Mouse (Mus musculus) kidney, embryonic 16.5 days (tissue): ENCODE measurements around the gene Hoxb8. TPM values are rescaled to one million over a fixed set of nuclear protein-coding genes. Genes with fewer than 3 reads are reported as not detected.
A peak's percentile ranks its signal among the peaks of the same experiment; 100 is the strongest.

Source experiments
- ATAC-seq: fragments of 200-750 bp; cut with Nextera tagmentation; 2 replicates; pipeline ENCODE4 v1.8.0; 2017; ENCODE audit warnings: moderate TSS enrichment; ENCODE audit not compliant: low FRiP score, low TSS enrichment
- H3K27ac ChIP-seq: fragments of 300-500 bp; sonication (generic); 2 replicates; pipeline ENCODE4 v1.5.1; 2014; ENCODE audit warnings: low read length
- H3K27me3 ChIP-seq: fragments of 300-500 bp; sonication (generic); 2 replicates; pipeline ENCODE4 v1.6.1; 2014; ENCODE audit warnings: low read length, control low read depth, mixed read lengths; ENCODE audit not compliant: insufficient read depth
- H3K36me3 ChIP-seq: fragments of 300-500 bp; sonication (generic); 2 replicates; pipeline ENCODE4 v1.6.1; 2014; ENCODE audit warnings: low read length, control low read depth, mixed read lengths; ENCODE audit not compliant: insufficient read depth
- H3K4me1 ChIP-seq: fragments of 300-500 bp; sonication (generic); 2 replicates; pipeline ENCODE4 v1.6.1; 2014; ENCODE audit warnings: low read length, control low read depth, mixed read lengths; ENCODE audit not compliant: insufficient read depth
- H3K4me2 ChIP-seq: fragments of 300-500 bp; sonication (generic); replicated peaks from 2 replicates; pipeline ENCODE4 v1.6.1; 2014; ENCODE audit warnings: low read depth, low read length
- H3K4me3 ChIP-seq: fragments of 300-500 bp; sonication (generic); 2 replicates; pipeline ENCODE4 v1.5.1; 2014; ENCODE audit warnings: mild to moderate bottlenecking, low read length
- H3K9ac ChIP-seq: fragments of 300-500 bp; sonication (generic); replicated peaks from 2 replicates; pipeline ENCODE4 v1.6.1; 2014; ENCODE audit warnings: low read length
- H3K9me3 ChIP-seq: fragments of 300-500 bp; sonication (generic); 2 replicates; pipeline ENCODE4 v1.6.1; 2016; ENCODE audit warnings: low read length, control low read depth
- WGBS: fragments of 180-500 bp; shearing (Covaris S2); extraction: QIAGEN DNeasy Blood & Tissue Kit; methylation state at CpG from one replicate; pipeline ENCODE4 v1.1.7; 2014; 5-methylcytosine and 5-hydroxymethylcytosine counted together
- polyA plus RNA-seq: library from polyadenylated mRNA; unstranded; fragments of >200 nt; fragmentation: Nextera tagmentation; extraction: Ambion mirVana; gene quantifications from 2 replicates; pipeline ENCODE4 v1.2.1, GENCODE M21; 2015

The Hoxb8 gene
- polyA plus RNA-seq, 1 experiment from 2014 or later: 9.5 TPM

DNA sequence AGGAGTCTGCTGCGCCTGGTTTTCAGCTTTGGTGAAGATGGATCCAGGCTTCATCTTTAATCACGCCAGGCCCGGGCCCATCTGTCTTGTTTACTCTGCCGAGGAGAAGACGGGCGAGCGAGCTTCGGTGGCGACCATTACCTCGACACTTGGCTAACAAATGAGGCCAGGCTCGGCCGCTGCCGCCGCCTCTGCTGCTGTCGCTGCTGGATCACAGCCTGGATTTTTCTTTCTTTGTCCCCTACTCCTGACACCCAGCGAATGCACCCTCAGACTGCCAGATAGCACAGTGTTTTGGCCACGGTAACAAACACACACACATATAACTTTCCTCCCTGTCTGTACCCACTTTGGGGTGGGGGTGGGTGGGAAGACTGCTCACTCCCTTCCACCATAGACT lies 39.0 kb downstream of the Hoxb8 start:
- Histone ChIP-seq H3K9ac (peak overlapping the region; percentile 90), H3K36me3 (no peaks in the 10 kb centered on the region), H3K27me3 (no peaks in the 10 kb centered on the region), H3K4me2 (peak overlapping the region; percentile 90), H3K4me1 (peaks cover 75% of the 10 kb centered on the region), H3K4me3 (peak overlapping the region; percentile 71), H3K9me3 (no peaks in the 10 kb centered on the region), H3K27ac (peak overlapping the region; percentile 99)
- 8% methylated on average over 17 of the region's 17 CpGs for whole genome bisulfite sequencing
- ATAC-seq: no peak

DNA sequence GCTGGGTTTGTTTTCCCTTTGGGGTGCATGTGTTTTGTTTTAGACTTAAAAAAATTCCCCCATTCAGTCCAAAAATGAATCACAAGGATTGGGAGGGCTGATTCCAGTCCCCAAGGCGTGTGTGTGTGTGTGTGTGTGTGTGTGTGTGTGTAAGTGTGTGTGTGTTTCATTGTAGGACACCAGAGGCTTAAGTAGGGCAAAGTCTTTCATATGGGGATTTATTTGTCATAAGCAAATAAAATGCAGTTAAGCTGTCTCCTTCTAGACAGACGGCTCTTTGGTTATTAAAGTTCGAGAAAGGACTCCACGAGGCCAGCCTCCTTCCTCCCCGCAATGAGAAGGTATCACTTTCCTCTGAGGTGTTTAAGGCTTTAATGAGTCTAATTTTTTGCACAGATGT lies 40.1 kb downstream of the Hoxb8 start:
- Histone ChIP-seq H3K4me1 (peaks cover 74% of the 10 kb centered on the region), H3K4me2 (peak overlapping the region; percentile 90), H3K9ac (peak overlapping the region; percentile 90), H3K4me3 (peak overlapping the region; percentile 71), H3K9me3 (no peaks in the 10 kb centered on the region), H3K27me3 (no peaks in the 10 kb centered on the region), H3K27ac (peak overlapping the region; percentile 99), H3K36me3 (no peaks in the 10 kb centered on the region; the same call in 1 of the 2 replicates)
- no peak for ATAC-seq
- WGBS: 19% methylated on average over 5 of the region's 5 CpGs

DNA sequence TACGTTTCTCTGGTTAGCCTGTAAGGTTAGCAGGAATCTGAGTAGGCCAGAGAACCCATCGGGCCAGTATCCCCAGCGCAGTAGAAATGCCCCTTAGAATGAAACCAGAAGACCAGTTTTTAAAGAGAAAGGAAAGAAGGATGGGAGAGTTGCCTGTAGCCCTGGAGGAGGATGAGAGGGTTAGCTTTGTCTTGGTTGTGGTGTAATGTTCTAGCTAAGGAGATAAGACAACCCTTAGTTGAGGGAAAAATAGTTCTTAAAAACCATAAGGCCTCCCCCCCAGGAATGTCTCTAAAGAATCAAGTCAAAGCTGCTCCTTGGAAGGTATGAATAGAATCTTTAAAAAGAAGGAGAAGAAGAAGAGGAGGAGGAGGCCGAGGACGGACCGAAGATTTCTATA lies 41.0 kb downstream of the Hoxb8 start:
- no peaks in the 10 kb centered on the region for H3K27me3 ChIP-seq
- WGBS: 20% methylated on average over 6 of the region's 6 CpGs
- peak overlapping the region; percentile 90 for H3K4me2 ChIP-seq
- H3K4me3 ChIP-seq: peak overlapping the region; percentile 71
- no peaks in the 10 kb centered on the region for H3K9me3 ChIP-seq
- H3K27ac ChIP-seq: peak overlapping the region; percentile 99
- ATAC-seq: no peak
- peaks cover 74% of the 10 kb centered on the region for H3K4me1 ChIP-seq
- H3K36me3 ChIP-seq: no peaks in the 10 kb centered on the region; the same call in 1 of the 2 replicates
- H3K9ac ChIP-seq: peak overlapping the region; percentile 90

DNA sequence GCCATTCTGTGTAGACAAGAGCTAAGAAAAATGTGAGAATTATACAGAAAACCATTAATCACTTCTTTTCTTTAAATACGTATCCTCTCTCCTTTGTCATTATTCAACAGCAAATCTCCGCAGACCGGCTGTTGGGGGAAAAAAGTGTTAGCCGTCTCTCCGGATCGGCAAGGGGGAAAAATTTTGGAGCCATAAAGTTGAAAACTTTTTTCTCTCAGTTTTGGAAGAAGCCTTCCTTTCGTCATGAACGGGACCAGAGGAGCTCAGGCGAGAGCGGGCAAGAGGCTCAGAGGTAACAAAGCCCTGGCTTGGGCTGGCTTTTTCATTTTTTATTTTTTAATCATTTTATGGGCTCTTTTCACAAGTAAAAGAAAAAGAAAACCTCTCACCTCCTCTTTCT lies 41.4 kb downstream of the Hoxb8 start, which contains the start of gene Hoxb3:
Gene Hoxb3 (plus strand): TSS at position 173 of the 400 bp plus-strand sequence.
- H3K27ac ChIP-seq: peak within 1 kb of the TSS; percentile 99
- ATAC-seq: no peak
- peak within 1 kb of the TSS; percentile 90 for H3K9ac ChIP-seq
- peak within 1 kb of the TSS; percentile 90 for H3K4me2 ChIP-seq
- H3K27me3 ChIP-seq: no peaks in the 10 kb centered on the region
- H3K9me3 ChIP-seq: no peaks in the 10 kb centered on the region
- no peaks in the 10 kb centered on the region; the same call in 1 of the 2 replicates for H3K36me3 ChIP-seq
- H3K4me1 ChIP-seq: peaks cover 75% of the 10 kb centered on the region
- WGBS: 26% methylated on average over 10 of the region's 10 CpGs
- H3K4me3 ChIP-seq: peak within 1 kb of the TSS; percentile 71

DNA sequence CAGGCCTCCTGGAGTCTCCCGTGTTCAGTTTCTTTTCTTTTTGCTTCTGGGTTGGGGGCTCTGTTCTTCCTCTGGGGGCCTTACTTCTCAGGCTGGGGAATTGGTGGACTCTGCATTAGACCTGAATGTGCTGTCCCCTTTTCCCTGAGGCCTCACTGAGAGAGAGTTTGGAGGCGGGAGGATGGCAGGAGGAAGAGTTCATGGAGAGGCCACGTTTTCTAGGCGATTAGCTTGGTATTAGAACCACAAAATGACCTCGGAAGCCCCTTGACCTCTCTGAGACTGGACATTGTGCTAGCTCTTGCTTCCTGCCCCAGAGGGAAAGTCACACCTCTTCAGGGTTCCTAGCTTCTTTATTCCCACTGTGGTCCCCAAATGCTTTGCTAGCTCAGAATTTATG lies 42.4 kb downstream of the Hoxb8 start:
- H3K27me3 ChIP-seq: no peaks in the 10 kb centered on the region
- peak overlapping the region; percentile 99 for H3K27ac ChIP-seq
- H3K9me3 ChIP-seq: no peaks in the 10 kb centered on the region
- H3K4me3 ChIP-seq: peak overlapping the region; percentile 71
- peak overlapping the region; percentile 90 for H3K4me2 ChIP-seq
- no peaks in the 10 kb centered on the region; the same call in 1 of the 2 replicates for H3K36me3 ChIP-seq
- H3K9ac ChIP-seq: peak overlapping the region; percentile 90
- no peak for ATAC-seq
- H3K4me1 ChIP-seq: peaks cover 85% of the 10 kb centered on the region
- 8% methylated on average over 5 of the region's 5 CpGs for WGBS

DNA sequence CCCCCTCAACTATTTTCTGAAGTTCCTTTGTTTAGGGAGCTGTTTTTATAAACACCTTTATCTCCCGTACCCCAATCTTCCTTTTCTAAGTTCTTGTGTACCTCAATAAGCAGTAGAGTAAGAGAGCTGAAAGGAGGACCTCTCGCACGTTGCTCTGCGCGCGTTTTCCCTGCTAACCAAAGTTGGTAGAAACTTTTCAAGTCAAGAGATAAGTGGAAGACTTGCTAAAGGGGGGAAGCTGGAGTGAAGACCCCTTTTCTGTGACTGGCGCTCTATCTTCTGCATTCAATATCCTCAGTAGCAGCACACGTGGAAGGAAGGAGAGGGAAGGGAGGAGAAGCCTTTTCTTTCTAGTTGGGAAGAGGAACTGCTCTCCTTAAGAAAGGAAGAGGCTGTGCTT lies 43.3 kb downstream of the Hoxb8 start:
- Histone ChIP-seq H3K9me3 (no peaks in the 10 kb centered on the region), H3K27ac (peak overlapping the region; percentile 99), H3K4me1 (peaks cover 92% of the 10 kb centered on the region), H3K4me2 (peak overlapping the region; percentile 90), H3K36me3 (no peaks in the 10 kb centered on the region; the same call in 1 of the 2 replicates), H3K4me3 (peak overlapping the region; percentile 71), H3K9ac (peak overlapping the region; percentile 90), H3K27me3 (no peaks in the 10 kb centered on the region)
- WGBS: 16% methylated on average over 8 of the region's 8 CpGs
- no peak for ATAC-seq

DNA sequence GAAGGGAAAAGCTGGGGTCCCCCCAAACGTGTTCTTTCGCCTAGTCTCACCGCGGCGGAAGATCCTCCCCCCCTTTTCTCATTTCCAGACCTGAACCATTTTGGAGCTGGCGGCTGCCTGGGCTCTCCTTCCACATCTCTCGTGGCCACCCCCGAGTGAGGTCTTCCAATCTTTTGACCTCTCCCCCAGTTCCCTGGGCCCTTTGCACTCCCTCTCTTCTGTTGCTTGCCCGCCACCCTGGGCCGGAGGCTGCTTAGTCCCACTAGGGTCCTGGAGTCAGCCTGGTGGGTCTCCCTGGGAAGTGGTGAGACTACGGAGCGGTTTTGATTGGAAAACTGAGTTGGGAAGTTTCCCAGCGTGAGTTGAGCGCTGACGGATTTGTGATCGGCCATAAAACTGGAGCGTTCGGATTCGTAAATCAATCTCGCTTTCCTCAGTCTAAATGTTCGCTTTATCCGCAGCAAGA lies 44.1 kb downstream of the Hoxb8 start:
- peak overlapping the region; percentile 71 for H3K4me3 ChIP-seq
- 0 out of 2 replicates have a peak, but pooled peaks have one; percentile 32 for ATAC-seq
- no peaks in the 10 kb centered on the region for H3K9me3 ChIP-seq
- H3K36me3 ChIP-seq: no peaks in the 10 kb centered on the region; the same call in 1 of the 2 replicates
- WGBS: 10% methylated on average over 22 of the region's 22 CpGs
- H3K27me3 ChIP-seq: no peaks in the 10 kb centered on the region
- peak overlapping the region; percentile 99 for H3K27ac ChIP-seq
- peak overlapping the region; percentile 90 for H3K4me2 ChIP-seq
- H3K9ac ChIP-seq: peak overlapping the region; percentile 90
- H3K4me1 ChIP-seq: peaks cover 97% of the 10 kb centered on the region

DNA sequence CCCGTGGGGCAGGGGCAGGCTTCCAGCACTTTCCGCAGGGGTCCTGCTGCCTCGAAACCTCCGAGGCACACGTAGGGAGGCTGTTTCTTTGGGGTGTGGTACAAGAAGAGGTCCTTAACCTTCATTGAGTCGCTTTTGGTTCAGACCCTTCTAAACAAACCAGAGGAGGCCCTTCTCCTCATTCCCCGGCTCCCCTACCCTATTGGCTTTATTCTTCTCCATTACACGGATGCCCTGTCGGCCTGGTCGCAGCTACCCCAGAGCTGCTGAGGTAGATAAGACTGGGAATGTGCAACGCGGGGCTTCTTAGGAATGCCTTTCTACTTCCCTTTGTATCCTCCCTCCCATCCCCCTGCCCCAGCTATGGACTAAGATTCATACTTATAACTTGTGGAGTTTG lies 45.0 kb downstream of the Hoxb8 start:
- Histone ChIP-seq H3K4me1 (peaks cover 99% of the 10 kb centered on the region), H3K36me3 (no peaks in the 10 kb centered on the region; the same call in 1 of the 2 replicates), H3K27ac (peak overlapping the region; percentile 99), H3K27me3 (no peaks in the 10 kb centered on the region), H3K9ac (peak overlapping the region; percentile 90), H3K4me3 (peak overlapping the region; percentile 71), H3K4me2 (peak overlapping the region; percentile 90), H3K9me3 (no peaks in the 10 kb centered on the region)
- ATAC-seq: no peak
- 21% methylated on average over 12 of the region's 12 CpGs for WGBS

DNA sequence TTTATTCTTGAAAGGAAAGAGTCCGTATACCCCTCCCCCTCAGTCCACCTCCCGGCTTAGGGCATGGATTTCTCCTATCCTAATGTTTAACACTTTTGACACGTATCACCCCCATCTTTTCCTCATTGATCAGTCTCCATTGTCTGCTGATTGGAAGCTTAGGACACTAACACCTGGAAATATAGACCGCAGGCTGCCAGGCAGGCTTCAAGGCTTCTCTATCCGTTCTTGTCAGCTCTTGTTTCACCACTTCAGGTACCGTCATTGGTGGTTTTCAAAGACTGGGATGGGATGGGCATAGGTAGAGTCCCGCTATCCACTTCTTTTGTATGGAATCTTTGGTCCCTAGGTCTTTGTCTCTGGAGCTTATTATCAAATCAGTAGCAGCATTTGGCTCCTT lies 45.4 kb downstream of the Hoxb8 start:
- H3K4me3 ChIP-seq: peak overlapping the region; percentile 71
- no peaks in the 10 kb centered on the region for H3K27me3 ChIP-seq
- peaks cover 99% of the 10 kb centered on the region for H3K4me1 ChIP-seq
- H3K4me2 ChIP-seq: peak overlapping the region; percentile 90
- no peak for ATAC-seq
- peak overlapping the region; percentile 90 for H3K9ac ChIP-seq
- 32% methylated on average over 7 of the region's 7 CpGs for WGBS
- peak overlapping the region; percentile 99 for H3K27ac ChIP-seq
- H3K9me3 ChIP-seq: no peaks in the 10 kb centered on the region
- no peaks in the 10 kb centered on the region; the same call in 1 of the 2 replicates for H3K36me3 ChIP-seq

DNA sequence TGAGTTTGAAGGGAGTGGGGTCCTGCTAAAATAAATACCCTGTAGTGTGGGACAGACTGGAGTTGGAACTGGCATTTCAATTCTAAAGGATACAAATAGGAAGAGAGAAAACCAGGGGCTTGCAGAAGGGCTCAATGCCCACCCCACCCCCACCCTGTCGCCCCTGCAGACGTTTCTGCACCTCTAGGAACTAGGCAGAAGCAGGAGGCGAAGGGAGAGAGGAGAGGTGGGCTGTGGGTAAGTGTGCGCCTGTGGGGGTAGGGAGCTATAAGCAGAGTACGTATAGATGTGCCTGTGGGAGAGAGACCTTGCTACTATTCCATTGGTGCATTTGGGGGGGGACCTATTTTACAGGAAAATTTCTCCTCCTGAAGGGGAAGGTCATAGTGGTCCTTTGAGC lies 46.0 kb downstream of the Hoxb8 start:
- H3K4me1 ChIP-seq: peaks cover 99% of the 10 kb centered on the region
- no peaks in the 10 kb centered on the region; the same call in 1 of the 2 replicates for H3K36me3 ChIP-seq
- 28% methylated on average over 5 of the region's 5 CpGs for WGBS
- H3K4me3 ChIP-seq: peak overlapping the region; percentile 71
- no peak for ATAC-seq
- H3K27me3 ChIP-seq: no peaks in the 10 kb centered on the region
- H3K27ac ChIP-seq: peak overlapping the region; percentile 99
- peak overlapping the region; percentile 90 for H3K4me2 ChIP-seq
- no peaks in the 10 kb centered on the region for H3K9me3 ChIP-seq
- peak overlapping the region; percentile 90 for H3K9ac ChIP-seq
